ENCODE assay signal across 14 mouse cellular contexts in genomic region chr14:87754744-87755143, GRCm38 (mm10).
DNase-seq lines count a peak whose midpoint lies in the region; ATAC-seq and TF ChIP-seq lines count a peak whose summit lies in the region.
"Had no signal": no experiment of that assay in that cellular context is flagged by ENCODE, and none has a peak within 500 bp of the region (broad histone marks: within the 10 kb centered on the region; RNA-seq: fewer than 3 reads in every experiment).

No protein-coding gene starts in this region.

- TF ChIP-seq POLR2A in heart, adult 2 months (IDR thresholded peaks at IDR 0.05; ENCODE audit: insufficient read depth, low read depth, low read length): no peak

- TF ChIP-seq EP300 in heart, adult 2 months (IDR thresholded peaks at IDR 0.05; ENCODE audit: insufficient read depth, low read depth, low read length): no peak

- H3K27ac ChIP-seq in heart, embryonic 14.5 days (replicated peaks in 1 of 2; ENCODE audit: control insufficient read depth in 1 of 2, insufficient read depth in 1 of 2, low read depth in 2 of 2, low read length in 2 of 2): no peak overlapping the region
- H3K27ac ChIP-seq in heart, adult 2 months: no peak overlapping the region
- H3K27ac ChIP-seq in neural tube, embryonic 15.5 days (replicated peaks): no peak overlapping the region
- H3K27ac ChIP-seq: macrophage; stomach, embryonic 15.5 days had no signal

- no peak overlapping the region for H3K4me3 ChIP-seq in heart, embryonic 14.5 days (ENCODE audit: control insufficient read depth in 1 of 2, insufficient read depth in 1 of 2, low read depth in 1 of 2, low read length in 2 of 2)
- H3K4me3 ChIP-seq in heart, adult 2 months: no peak overlapping the region
- no peak overlapping the region for H3K4me3 ChIP-seq in neural tube, embryonic 15.5 days (replicated peaks)
- H3K4me3 ChIP-seq: stomach, embryonic 15.5 days had no signal

- no peaks in the 10 kb centered on the region for H3K79me2 ChIP-seq in heart, adult 2 months (replicated peaks; ENCODE audit: control insufficient read depth, insufficient read depth, low read length)

- no peaks in the 10 kb centered on the region for H3K36me3 ChIP-seq in heart, embryonic 14.5 days (ENCODE audit: control insufficient read depth, insufficient read depth, low read length)
- no peaks in the 10 kb centered on the region for H3K36me3 ChIP-seq in heart, adult 2 months (ENCODE audit: control insufficient read depth, insufficient read depth, low read length)
- no peaks in the 10 kb centered on the region for H3K36me3 ChIP-seq in neural tube, embryonic 15.5 days
- H3K36me3 ChIP-seq: stomach, embryonic 15.5 days had no signal

- intact Hi-C loops in heart, adult 2 months (cut with DNase I): no loop called here

- no peak for ATAC-seq in heart, embryonic 14.5 days (ENCODE audit: insufficient number of reproducible peaks, insufficient read depth, low FRiP score, low read depth)
- ATAC-seq in neural tube, embryonic 15.5 days (ENCODE audit: low FRiP score): peak; percentile 28; the same call in 1 of the 2 replicates

- no peaks in the 10 kb centered on the region for H3K27me3 ChIP-seq in heart, embryonic 14.5 days (ENCODE audit: control insufficient read depth, insufficient read depth, low read length)
- H3K27me3 ChIP-seq in heart, adult 2 months (ENCODE audit: control insufficient read depth, insufficient read depth, low read length): no peaks in the 10 kb centered on the region
- no peaks in the 10 kb centered on the region for H3K27me3 ChIP-seq in neural tube, embryonic 15.5 days (replicated peaks)
- H3K27me3 ChIP-seq: stomach, embryonic 15.5 days had no signal

- H3K9ac ChIP-seq in heart, embryonic 14.5 days (ENCODE audit: low read length): no peak overlapping the region
- no peak overlapping the region for H3K9ac ChIP-seq in heart, adult 2 months (ENCODE audit: low read depth, low read length)
- no peak overlapping the region for H3K9ac ChIP-seq in neural tube, embryonic 15.5 days (replicated peaks)
- H3K9ac ChIP-seq: stomach, embryonic 15.5 days had no signal

- peak; percentile 46 to 62 for DNase-seq in cerebellum, postnatal 10 days
- DNase-seq in cerebellum, adult 9-10 months: no peak
- DNase-seq in heart, adult 2 months: no peak
- no peak for DNase-seq in neural tube, embryonic 10.5 days (ENCODE audit: extremely low spot score, low spot score)
- no peak for DNase-seq in T-cell, adult 2 months (ENCODE audit: low spot score)
- no peak for DNase-seq in cerebellum, postnatal 36 days
- DNase-seq: gastrocnemius, postnatal 25 days; heart, postnatal 10 days; lung, adult 18-20 months; spleen, adult 18-20 months had no signal

- peaks cover 2 to 4% of the 10 kb centered on the region in 2 experiments; a peak in 2 of 4 replicates for H3K4me1 ChIP-seq in heart, embryonic 14.5 days (ENCODE audit: control insufficient read depth in 2 of 2, insufficient read depth in 2 of 2, low read length in 2 of 2)
- no peaks in the 10 kb centered on the region for H3K4me1 ChIP-seq in heart, adult 2 months (ENCODE audit: control insufficient read depth, insufficient read depth, low read length)
- H3K4me1 ChIP-seq in neural tube, embryonic 15.5 days: no peaks in the 10 kb centered on the region
- H3K4me1 ChIP-seq: stomach, embryonic 15.5 days had no signal

- WGBS in heart, embryonic 14.5 days: 6% methylated on average over 4 of the region's 4 CpGs
- WGBS in heart, adult 2 months: 9% methylated on average over 4 of the region's 4 CpGs
- 58% methylated on average over 4 of the region's 4 CpGs for WGBS in neural tube, embryonic 15.5 days

- H3K4me2 ChIP-seq in heart, embryonic 14.5 days (ENCODE audit: low read length): 0 out of 2 replicates have a peak overlapping the region, but pooled peaks have one; percentile 9
- no peak overlapping the region for H3K4me2 ChIP-seq in neural tube, embryonic 15.5 days
- H3K4me2 ChIP-seq: stomach, embryonic 15.5 days had no signal

- no peak for TF ChIP-seq CTCF in heart, adult 2 months (IDR thresholded peaks at IDR 0.05)

- no peaks in the 10 kb centered on the region for H3K9me3 ChIP-seq in heart, embryonic 14.5 days (ENCODE audit: control insufficient read depth, low read length)
- no peaks in the 10 kb centered on the region for H3K9me3 ChIP-seq in neural tube, embryonic 15.5 days (replicated peaks)
- H3K9me3 ChIP-seq: stomach, embryonic 15.5 days had no signal

Comparison
In these comparisons a context has a peak if more than half of its experiments do, and no peak if none do; other contexts are left out.
1. DNase-seq: peak in cerebellum, postnatal 10 days (2 of 2); none in cerebellum, adult 9-10 months (single experiment), heart, adult 2 months (0 of 2), neural tube, embryonic 10.5 days (single experiment), T-cell, adult 2 months (single experiment) and cerebellum, postnatal 36 days (0 of 2).